Mouse (Mus musculus) stomach, embryonic 14.5 days (tissue): ENCODE measurements around the gene Pmepa1. TPM values are rescaled to one million over a fixed set of nuclear protein-coding genes. Genes with fewer than 3 reads are reported as not detected.

Experiments
- ATAC-seq: fragments of 200-750 bp; cut with Nextera tagmentation; 2 replicates; pipeline ENCODE4 v1.8.0; 2017; ENCODE audit warnings: low read depth, moderate TSS enrichment; ENCODE audit not compliant: insufficient number of reproducible peaks, insufficient read depth, low FRiP score
- H3K27ac ChIP-seq: fragments of 300-500 bp; sonication (generic); 2 replicates; pipeline ENCODE4 v1.5.1; 2014; ENCODE audit warnings: mild to moderate bottlenecking, low read length, moderate library complexity, mixed read lengths
- H3K27me3 ChIP-seq: fragments of 300-500 bp; sonication (generic); 2 replicates; pipeline ENCODE4 v1.6.1; 2014; ENCODE audit warnings: low read length, control low read depth, mixed read lengths; ENCODE audit not compliant: control insufficient read depth, insufficient read depth
- H3K36me3 ChIP-seq: fragments of 300-500 bp; sonication (generic); 2 replicates; pipeline ENCODE4 v1.6.1; 2014; ENCODE audit warnings: mild to moderate bottlenecking, control low read depth, low read length, moderate library complexity, mixed read lengths; ENCODE audit not compliant: control insufficient read depth, insufficient read depth
- H3K4me1 ChIP-seq: fragments of 300-500 bp; sonication (generic); 2 replicates; pipeline ENCODE4 v1.6.1; 2014; ENCODE audit warnings: low read length, control low read depth, mixed read lengths; ENCODE audit not compliant: control insufficient read depth, insufficient read depth
- H3K4me2 ChIP-seq: fragments of 300-500 bp; sonication (generic); replicated peaks from 2 replicates; pipeline ENCODE4 v1.6.1; 2014; ENCODE audit warnings: low read depth, low read length, control low read depth
- H3K4me3 ChIP-seq: fragments of 300-500 bp; sonication (generic); 2 replicates; pipeline ENCODE4 v1.5.1; 2014; ENCODE audit warnings: low read depth, low read length, control low read depth
- H3K9ac ChIP-seq: fragments of 300-500 bp; sonication (generic); replicated peaks from 2 replicates; pipeline ENCODE4 v1.6.1; 2014; ENCODE audit warnings: low read depth, mild to moderate bottlenecking, control low read depth, low read length, moderate library complexity, mixed read lengths
- H3K9me3 ChIP-seq: fragments of 300-500 bp; sonication (generic); 2 replicates; pipeline ENCODE4 v1.6.1; 2016; ENCODE audit warnings: low read depth, low read length, control low read depth; ENCODE audit not compliant: control insufficient read depth
- WGBS: fragments of 180-500 bp; shearing (Covaris S2); extraction: QIAGEN DNeasy Blood & Tissue Kit; methylation state at CpG from one replicate; pipeline ENCODE4 v1.1.7; 2014; 5-methylcytosine and 5-hydroxymethylcytosine counted together
- polyA plus RNA-seq: library from polyadenylated mRNA; unstranded; fragments of >200 nt; fragmentation: Nextera tagmentation; extraction: Ambion mirVana; gene quantifications from 2 replicates; pipeline ENCODE4 v1.2.1, GENCODE M21; 2014

Gene Pmepa1
- polyA plus RNA-seq, 1 experiment from 2014 or later: 13.3 TPM

DNA sequence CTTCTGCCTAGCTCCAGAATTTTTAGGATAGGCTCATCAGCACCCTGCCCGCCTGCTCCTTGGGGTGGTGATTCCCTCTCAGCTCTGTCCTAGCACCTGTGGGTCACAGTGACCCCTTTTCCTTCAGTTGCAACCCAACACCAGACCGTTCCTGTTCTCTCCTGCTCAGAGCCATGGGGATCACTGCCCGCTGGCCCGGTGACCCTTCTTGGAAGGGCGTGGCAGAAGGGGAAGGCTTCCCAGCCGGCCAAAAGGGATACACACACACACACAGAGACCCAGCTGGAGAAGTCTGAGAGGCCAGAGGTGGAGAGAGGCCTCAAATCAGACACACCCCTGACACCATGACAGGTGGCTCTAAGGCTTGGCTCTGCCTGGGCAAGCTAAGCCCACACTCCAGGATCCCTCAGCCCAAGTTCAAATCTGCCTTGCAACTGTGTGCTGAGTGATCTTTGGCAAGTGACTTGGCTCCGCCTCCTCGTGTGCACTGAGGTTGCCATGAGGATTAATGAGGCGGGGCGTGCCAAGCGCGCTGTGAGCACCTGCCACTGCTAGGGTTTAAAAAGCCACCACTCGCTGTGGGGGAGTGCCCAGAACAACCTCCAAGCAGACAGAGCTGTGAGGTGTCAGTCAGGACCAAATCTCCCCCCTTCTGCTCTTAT, 11.7 kb downstream of the Pmepa1 start:
- Histone ChIP-seq H3K4me2 (no peak overlapping the region), H3K4me3 (no peak overlapping the region), H3K9me3 (no peaks in the 10 kb centered on the region), H3K27me3 (no peaks in the 10 kb centered on the region), H3K4me1 (peaks cover 73% of the 10 kb centered on the region), H3K9ac (no peak overlapping the region), H3K27ac (no peak overlapping the region; the same call in 1 of the 2 replicates), H3K36me3 (no peaks in the 10 kb centered on the region)
- peak; percentile 40; the same call in 1 of the 2 replicates for ATAC-seq
- 23% methylated on average over 13 of the region's 13 CpGs for WGBS

DNA sequence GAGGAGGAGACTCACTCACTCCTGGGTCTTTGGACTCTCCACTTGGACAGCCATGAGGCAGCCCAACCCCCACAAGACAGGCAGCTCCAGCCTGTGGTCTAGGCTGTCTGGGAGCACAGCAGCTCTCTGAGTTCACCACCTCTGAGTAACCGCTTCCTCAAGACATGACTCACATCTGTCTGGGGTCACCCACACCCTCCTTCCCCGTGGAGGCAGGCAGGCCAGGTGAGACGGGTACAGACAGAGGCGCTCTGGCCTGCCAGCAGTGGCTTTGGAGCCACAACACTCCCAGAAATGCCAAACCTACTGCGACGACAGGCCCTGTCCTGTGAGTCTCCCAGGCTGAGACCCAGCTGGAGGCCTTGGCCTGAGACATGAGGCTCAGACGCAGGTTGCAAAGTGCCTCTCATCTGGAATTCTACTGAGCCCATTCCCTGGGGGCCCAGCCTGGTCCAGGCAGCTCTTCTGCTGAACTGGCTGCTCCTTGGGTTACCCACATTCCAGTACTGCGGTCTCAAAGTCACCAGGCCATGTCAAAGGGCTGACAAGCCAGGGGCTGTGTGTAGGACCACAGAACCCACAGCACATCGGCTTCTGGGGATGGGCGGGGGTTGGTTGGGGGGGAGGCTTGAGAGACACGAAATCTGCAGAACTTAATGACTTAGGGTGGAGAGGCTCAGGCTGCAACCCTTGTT, 12.6 kb downstream of the Pmepa1 start:
- no peak for ATAC-seq
- H3K9me3 ChIP-seq: no peaks in the 10 kb centered on the region
- 53% methylated on average over 11 of the region's 11 CpGs for WGBS
- H3K27ac ChIP-seq: peak overlapping the region; percentile 33; the same call in 1 of the 2 replicates
- no peak overlapping the region for H3K4me2 ChIP-seq
- H3K9ac ChIP-seq: no peak overlapping the region
- no peak overlapping the region for H3K4me3 ChIP-seq
- peaks cover 72% of the 10 kb centered on the region for H3K4me1 ChIP-seq
- H3K27me3 ChIP-seq: no peaks in the 10 kb centered on the region
- no peaks in the 10 kb centered on the region for H3K36me3 ChIP-seq

DNA sequence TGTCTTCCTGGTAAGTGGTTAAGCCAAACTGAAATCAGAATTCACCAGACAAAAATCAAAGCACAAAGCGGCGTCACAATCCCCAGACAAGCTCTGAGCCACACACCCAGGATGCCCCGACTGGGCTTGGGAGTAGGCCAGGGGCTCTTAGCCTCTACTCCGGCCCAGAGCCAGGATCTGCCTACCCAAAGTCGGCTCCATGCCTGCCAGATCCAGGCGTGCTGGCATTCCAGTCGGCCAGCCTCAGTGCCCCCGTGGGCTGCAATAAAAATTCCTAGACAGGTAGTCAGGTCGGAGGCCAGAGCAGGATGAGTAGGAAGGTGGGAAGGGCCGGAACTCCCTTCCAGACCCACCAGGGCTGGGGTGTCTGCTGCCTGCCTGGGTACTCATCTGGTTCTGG, 14.8 kb downstream of the Pmepa1 start:
- 57% methylated on average over 10 of the region's 10 CpGs for WGBS
- Histone ChIP-seq H3K36me3 (no peaks in the 10 kb centered on the region), H3K27me3 (no peaks in the 10 kb centered on the region), H3K4me3 (no peak overlapping the region), H3K9ac (no peak overlapping the region), H3K4me1 (peaks cover 79% of the 10 kb centered on the region), H3K4me2 (no peak overlapping the region), H3K9me3 (no peaks in the 10 kb centered on the region), H3K27ac (no peak overlapping the region)
- ATAC-seq: no peak

DNA sequence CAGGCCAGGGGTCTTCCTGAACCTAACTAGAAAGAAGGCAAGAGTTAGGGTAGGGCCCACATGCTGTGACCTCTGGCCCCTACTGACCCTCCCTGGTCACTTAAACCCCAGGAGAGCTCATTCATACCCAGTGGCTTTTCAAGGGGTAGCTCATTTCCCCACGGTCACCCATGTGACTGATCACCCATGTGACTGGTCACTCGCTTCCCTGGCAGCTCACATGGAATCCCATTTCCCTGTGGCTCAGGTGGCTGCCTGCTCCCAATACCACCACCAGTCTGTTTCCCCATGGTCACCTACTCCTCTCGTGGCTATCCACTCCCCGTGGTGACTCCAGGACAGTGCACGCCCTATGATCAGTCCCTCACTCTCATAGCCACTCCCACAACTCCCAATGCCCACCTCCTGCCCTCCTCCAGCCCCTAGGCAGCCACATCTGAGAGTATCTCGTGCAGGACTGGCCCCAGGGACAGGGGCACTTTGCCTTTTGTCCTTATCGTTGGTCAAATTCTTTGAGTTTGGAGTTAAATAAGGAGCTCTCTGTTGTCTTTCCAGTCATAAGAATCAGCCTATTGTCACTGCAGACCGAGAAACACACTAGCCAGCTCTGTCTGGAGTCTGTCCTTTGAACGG, 17.8 kb downstream of the Pmepa1 start:
- Histone ChIP-seq H3K9me3 (no peaks in the 10 kb centered on the region), H3K9ac (no peak overlapping the region), H3K36me3 (no peaks in the 10 kb centered on the region), H3K27me3 (no peaks in the 10 kb centered on the region), H3K27ac (peak overlapping the region; percentile 27; the same call in 1 of the 2 replicates), H3K4me3 (no peak overlapping the region), H3K4me2 (no peak overlapping the region), H3K4me1 (peaks cover 81% of the 10 kb centered on the region)
- 49% methylated on average over 9 of the region's 9 CpGs for WGBS
- no peak for ATAC-seq

DNA sequence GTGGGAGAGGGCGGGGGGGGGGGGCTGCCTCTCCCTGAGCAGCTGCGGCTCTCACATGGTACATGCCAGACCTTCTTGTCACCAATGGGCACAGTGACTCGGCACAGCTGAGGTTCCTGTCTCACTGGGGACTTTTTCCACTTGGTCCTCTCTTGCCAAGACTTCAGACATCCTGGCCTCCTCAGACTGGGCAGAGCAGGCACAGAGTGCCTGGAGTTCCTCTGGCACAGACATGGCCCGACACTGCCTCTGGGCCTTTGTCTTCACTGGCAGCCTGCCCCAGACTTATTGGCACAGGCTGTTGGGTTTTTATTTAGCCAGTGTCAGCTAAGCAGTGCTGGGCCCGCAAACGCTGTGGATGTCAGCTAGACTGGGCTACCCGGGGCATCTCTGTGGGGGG, 18.7 kb downstream of the Pmepa1 start:
- Histone ChIP-seq H3K4me1 (peaks cover 86% of the 10 kb centered on the region), H3K9ac (no peak overlapping the region), H3K9me3 (no peaks in the 10 kb centered on the region), H3K27me3 (no peaks in the 10 kb centered on the region), H3K27ac (peak overlapping the region; percentile 83), H3K4me2 (no peak overlapping the region), H3K4me3 (no peak overlapping the region), H3K36me3 (no peaks in the 10 kb centered on the region)
- 37% methylated on average over 7 of the region's 7 CpGs for WGBS
- no peak for ATAC-seq

DNA sequence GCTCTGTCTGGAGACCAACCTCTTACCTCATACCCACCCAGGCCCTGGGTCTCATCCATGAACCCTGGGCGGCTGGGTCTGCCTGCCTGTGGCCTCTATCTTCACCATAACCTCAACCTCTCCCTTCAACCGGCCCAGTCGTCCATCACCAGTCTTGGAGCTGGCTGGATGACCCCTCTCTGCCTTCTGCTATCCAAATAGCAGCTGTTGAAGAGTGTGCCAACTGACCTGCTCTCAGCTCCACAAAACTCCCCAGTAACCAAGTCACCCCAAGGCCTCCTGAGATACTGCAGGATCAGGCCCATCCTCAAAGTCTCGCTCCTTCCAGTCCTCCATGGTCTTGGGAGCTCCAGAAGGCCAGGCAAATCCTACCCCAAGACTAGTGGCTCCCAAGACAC, 19.8 kb downstream of the Pmepa1 start:
- Histone ChIP-seq H3K27me3 (no peaks in the 10 kb centered on the region), H3K9me3 (no peaks in the 10 kb centered on the region), H3K4me3 (no peak overlapping the region), H3K27ac (peak overlapping the region; percentile 83; the same call in 1 of the 2 replicates), H3K4me2 (no peak overlapping the region), H3K9ac (no peak overlapping the region), H3K4me1 (peaks cover 88% of the 10 kb centered on the region), H3K36me3 (no peaks in the 10 kb centered on the region)
- WGBS: 43% methylated on average over 4 of the region's 4 CpGs
- ATAC-seq: peak; percentile 7; the same call in 1 of the 2 replicates

DNA sequence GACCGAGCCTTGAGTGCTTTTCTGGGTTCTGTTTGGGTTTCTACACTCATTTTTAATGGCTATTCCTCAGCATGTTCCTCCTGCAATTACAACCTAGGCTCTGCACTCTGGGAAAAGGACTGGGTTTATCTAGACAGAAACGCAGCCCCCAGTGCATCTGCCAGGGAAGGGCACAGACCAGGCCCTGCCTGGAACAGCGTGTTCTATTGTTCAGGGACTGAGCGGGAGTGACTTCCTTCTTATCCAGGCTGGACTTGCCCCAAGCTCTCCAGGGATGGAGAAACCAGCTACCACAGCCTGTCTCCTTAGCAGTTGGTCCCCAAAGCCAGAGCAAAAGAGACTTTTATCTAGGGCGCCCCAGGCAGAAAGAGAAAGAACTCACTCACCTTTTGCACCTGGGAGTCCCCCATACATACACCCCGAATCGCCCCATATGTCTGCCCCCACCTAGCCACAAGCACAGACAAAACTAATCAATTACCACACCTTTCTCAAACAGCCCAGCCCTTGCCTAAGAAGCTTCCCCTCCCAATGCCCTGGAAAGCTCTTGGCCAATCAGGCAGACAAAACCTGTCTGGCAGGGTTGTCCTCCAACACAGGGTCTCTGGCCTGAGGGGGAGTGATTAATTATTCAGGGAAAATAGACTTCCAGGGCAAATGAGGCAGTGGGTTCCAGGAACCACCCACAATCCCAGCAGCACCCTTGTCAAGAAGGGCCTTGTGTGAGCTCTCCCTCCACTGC, 20.4 kb downstream of the Pmepa1 start:
- H3K36me3 ChIP-seq: no peaks in the 10 kb centered on the region
- H3K4me2 ChIP-seq: peak overlapping the region; percentile 18; the same call in 1 of the 2 replicates
- peak overlapping the region; percentile 83 for H3K27ac ChIP-seq
- 49% methylated on average over 7 of the region's 7 CpGs for WGBS
- no peak overlapping the region for H3K4me3 ChIP-seq
- no peaks in the 10 kb centered on the region for H3K9me3 ChIP-seq
- ATAC-seq: peak; percentile 57
- no peak overlapping the region for H3K9ac ChIP-seq
- peaks cover 88% of the 10 kb centered on the region for H3K4me1 ChIP-seq
- H3K27me3 ChIP-seq: no peaks in the 10 kb centered on the region
